Mouse (Mus musculus) G1E (cell line): ENCODE measurements around the gene Neil1.

Experiments used
- CTCF ChIP-seq: IDR thresholded peaks from 2 replicates; pipeline ENCODE4 v1.5.1; 2012; ENCODE audit warnings: low read depth, low read length, inconsistent platforms, mixed read lengths
- GATA1 ChIP-seq: IDR thresholded peaks from 2 replicates; pipeline ENCODE4 v1.6.1; 2012; ENCODE audit warnings: borderline replicate concordance, low read length, inconsistent platforms, mixed read lengths
- GATA2 ChIP-seq: IDR thresholded peaks from 2 replicates; pipeline ENCODE4 v1.6.1; 2012; ENCODE audit warnings: low read depth, low read length, inconsistent platforms, borderline replicate concordance
- POLR2AphosphoS5 ChIP-seq: IDR thresholded peaks from 2 replicates; pipeline ENCODE4 v1.6.1; 2012; ENCODE audit warnings: low read depth, low read length, inconsistent platforms; ENCODE audit not compliant: insufficient replicate concordance

- TF ChIP-seq CTCF (no peak), GATA1 (no peak), GATA2 (no peak), POLR2AphosphoS5 (no peak)
Measured at GRCm38 (mm10) chr9:57168411-57168810, 20.3 kb upstream of the Neil1 start.
